Mouse (Mus musculus): Measurements from ENCODE around the gene Itga9. TPM values are rescaled to one million over a fixed set of nuclear protein-coding genes. Genes with fewer than 3 reads are reported as not detected.

Itga9 gene
- total RNA-seq, 2 experiments from 2014 or later, result 0.08 to 0.32 TPM

DNA sequence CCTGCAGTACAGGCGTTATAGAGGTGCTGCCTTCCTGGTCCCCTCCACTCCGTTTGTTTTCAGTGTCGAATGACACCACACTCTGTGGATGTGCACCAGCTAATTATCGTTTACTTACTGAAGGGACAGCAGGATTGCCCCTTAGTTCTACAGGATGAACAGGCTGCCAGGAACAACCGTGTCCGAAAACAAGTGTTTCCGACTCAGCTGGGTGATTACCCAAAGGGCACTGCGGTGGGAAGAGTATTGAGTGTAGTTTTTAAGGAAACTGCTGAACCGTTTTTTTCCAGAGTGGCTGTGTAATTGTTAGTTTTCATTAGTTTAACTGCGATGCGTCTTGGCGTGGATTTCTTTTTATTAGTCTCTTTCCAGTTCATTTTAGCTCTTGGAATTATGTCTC, 329.6 kb downstream of the Itga9 start:
- ATAC-seq (replicated peaks; ENCODE audit: poor library complexity), result no peak

DNA sequence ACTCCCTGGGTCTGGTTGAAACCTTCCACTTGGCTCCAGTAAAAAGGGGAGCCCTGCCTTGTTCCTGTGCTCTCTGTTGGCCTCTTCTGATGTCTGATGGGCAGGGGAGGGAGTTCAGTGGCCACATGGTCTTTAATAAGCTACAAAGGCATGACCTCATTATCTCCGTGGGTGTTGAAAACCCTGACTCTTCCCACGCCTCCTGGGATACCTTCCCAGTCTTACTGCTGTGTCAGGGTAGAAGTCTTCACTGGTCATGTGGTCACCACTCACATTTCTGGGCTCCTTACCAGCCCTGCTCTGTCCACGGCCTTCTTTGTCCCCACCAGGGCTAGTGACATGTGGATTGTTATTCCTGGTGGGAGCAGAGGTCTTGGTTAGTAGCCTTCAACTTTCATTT, 331.0 kb downstream of the Itga9 start:
- ATAC-seq (replicated peaks; ENCODE audit: poor library complexity), result no peak

DNA sequence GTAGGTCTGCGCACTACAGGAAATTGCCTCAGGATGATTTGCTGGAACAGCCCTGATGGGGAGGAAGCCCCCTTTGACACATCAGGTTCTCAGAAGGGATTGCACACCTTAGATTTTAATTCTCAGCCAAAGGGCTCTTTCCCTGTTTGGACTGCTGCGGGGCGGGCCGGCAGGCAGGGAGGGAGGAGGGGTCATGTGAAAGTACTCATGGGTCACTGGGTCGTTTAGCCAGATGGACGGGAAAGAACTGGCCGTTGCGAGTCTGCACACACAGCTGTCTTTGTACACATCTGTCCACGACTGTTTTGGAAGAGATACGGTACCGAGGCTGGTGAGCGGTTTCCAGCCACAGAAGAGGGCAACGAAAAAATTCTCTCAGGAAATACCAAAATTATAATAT, 332.9 kb downstream of the Itga9 start:
- no peak for ATAC-seq (replicated peaks; ENCODE audit: poor library complexity)

DNA sequence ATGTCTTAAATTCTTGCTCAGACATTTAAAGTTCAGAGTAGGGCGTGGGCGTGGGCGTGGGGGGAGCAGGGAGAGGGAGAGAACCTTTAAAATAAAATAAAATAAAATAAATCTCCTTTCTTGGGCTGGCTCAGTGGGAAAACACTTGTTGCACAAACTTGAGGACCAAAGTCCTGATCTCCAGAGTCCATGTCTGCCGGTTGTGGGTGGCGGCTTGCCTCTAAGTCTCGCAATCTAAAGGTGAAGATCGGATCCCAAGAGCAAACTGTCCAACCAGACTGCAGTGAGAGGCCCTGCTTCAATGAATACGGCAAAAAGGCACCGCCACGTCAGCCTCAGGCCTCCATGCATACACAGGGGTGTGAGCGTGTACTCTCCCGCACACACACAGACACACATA, 333.3 kb downstream of the Itga9 start:
- no peak for ATAC-seq (replicated peaks; ENCODE audit: poor library complexity)

DNA sequence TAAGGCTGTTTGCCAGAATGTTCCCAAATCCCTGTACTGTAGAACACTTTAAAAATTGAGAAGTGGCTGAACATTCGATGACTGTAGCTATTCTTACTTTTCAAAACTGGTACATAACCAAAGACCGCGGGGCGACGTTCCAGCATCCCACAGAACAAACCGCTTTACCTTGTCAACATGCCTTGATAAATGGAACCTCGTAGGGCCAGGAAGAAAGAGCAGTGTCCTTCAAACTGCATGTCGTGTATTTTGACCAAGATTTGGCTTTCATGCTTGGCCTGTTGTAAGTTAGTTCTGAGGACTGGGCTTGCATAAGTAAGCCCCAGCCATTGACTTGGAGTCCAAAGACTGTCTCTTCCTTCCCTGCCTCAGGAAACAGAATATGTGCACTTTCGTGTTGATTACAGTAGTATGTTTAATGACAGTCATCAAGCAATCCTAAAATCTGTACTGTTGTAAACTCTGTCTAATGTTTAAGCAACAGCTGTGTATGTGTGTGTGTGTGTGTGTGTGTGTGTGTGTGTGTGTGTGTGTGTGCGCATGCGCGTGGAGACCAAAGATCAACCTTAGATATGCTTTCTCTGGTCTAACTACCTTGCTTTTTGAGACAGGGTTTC, 334.2 kb downstream of the Itga9 start:
- no peak for ATAC-seq (replicated peaks; ENCODE audit: poor library complexity)

DNA sequence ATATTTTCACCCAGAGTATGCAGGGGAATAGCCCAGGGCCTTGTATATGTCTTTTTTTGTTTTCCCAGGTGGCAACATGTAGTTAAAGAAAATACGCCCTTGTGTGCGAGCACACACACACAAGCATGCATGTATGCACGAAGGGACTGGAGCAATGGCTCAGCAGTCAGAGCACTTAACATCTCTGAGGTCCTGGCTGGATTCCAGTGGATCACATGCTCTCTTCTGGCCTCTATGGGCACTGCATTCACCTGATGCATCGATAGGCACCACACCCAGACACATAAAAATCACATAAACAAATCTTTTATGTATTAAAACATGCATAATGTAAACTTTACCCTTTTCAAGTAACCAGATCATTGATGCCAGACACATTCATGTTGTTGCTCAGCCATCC, 335.5 kb downstream of the Itga9 start:
- no peak for ATAC-seq (replicated peaks; ENCODE audit: poor library complexity)

DNA sequence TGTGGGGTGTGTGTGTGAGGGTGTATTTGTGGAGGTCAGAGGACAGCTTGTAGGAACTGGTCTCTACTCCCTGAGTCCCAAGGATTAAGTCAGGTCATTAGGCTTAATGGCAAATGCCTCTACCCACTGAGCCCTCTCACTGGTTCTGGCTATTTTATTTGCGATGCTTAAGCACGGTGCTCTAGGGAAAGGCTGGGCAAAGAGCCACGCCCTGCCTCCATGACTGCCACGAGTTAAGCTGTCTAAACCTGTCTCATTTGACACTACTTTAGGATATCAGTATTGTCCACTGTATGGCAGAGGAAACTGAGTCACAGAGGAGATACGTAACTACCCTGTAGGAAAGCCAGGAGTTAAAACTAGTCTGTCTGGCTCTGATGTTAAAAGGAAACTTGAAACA, 337.5 kb downstream of the Itga9 start:
- ATAC-seq (replicated peaks; ENCODE audit: poor library complexity), result peak; percentile 56

DNA sequence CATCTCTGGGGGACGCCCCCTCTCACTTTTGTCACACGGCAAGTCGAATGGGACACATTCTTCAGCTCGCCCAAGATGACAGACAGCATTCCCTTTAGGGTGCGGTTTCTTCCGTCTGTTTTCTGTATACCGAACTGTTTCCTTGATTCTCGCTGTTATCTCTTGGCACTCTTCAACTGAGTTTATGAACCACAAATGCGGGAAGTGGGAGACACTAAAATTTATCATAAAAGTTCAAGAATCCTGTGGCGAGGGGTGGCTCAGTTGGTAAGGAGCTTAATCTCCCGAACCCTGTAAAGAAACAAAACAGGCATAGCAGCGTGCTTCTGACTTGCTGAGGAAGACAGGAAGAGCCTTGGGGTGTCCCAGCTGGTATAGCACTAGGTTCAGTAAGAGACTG, 337.9 kb downstream of the Itga9 start:
- peak; percentile 65 for ATAC-seq (replicated peaks; ENCODE audit: poor library complexity)

DNA sequence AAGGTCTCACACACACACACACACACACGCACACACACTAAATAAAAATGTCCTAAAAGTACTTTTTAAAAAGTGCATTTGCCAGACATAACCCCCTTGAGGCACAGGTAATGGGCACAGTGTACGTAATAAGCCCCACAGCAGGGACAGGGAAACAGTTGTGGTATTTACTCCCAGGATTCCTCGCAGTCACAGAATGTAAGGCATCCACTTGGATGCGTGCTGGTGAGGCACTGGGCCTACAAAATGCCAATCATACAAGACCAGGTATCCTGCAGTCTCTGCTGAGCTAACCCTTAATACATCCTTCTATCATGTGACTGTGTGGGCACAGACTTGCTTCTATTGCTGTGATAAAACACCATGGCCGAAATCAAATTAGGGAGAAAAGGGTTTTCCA, 342.0 kb downstream of the Itga9 start:
- no peak for ATAC-seq (replicated peaks; ENCODE audit: poor library complexity)

DNA sequence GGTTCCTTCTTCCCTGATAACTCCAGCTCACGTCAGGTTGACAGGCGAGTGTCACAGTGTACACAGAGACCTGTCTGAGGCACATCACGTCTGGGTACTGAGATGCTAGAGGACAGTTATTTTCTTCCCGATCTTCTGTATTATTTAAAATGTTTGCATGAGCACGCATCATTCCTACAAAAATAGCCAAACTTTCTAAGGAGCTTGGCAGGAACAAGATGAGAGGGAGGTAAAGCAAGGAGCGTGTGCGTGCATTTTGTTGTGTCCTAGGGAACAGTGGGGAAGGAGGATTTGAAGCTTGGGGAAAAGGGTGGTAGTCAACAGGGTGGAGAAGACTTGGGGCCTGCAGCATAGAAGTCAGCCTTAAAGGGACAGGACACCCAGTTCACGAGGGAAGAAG, 342.6 kb downstream of the Itga9 start:
- no peak for ATAC-seq (replicated peaks; ENCODE audit: poor library complexity)

DNA sequence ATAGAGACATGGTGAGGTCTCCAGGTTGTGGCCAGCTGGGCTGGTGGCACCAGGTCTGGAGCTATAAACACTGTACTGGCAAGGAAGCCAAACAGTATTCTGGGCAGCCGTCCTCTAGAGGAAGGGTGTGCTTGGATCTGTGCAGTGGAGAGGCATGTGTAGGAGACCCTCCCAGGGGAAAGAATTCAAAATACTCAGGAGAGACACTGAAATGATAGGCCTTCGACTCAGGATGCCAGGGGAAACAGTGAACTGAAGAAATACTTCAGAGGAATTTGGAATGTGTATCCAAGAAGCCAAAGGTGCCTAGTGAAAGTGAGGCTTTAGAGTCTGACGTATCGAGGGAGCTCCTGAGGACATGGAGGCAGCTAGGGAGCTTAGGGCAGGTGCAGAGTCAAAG, 343.2 kb downstream of the Itga9 start:
- no peak for ATAC-seq (replicated peaks; ENCODE audit: poor library complexity)

DNA sequence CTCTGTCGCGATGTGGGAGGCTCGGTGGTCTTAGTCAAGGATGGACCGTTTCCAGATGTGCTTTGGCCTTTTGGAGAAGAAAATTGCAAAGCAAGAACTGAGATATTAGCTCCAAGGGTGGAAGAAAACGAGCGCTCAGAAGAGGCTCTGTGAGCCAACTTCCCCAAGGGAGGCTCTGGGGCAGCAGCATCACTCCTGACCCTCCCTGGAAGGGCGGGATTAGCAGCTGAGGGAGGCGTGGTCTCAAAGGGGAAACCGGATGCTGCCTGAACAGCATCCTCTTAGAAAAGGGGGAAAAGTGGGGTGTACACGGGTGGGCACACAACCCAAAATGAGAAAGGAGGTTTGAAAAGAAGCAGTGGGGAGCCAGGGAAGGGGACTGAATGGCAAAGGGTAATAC, 343.6 kb downstream of the Itga9 start:
- ATAC-seq (replicated peaks; ENCODE audit: poor library complexity), result peak; percentile 52; the same call in 1 of the 2 replicates

Other genes starting within 250 kb of the Itga9 start
- not detected in 2 replicates for gene Eomes, start 128.5 kb upstream of the Itga9 start, total RNA-seq (2015)
- not detected in 2 replicates for gene Eomes, start 128.5 kb upstream of the Itga9 start, total RNA-seq (2017)
- 24.0 and 40.8 TPM in 2 replicates for gene Golga4, start 100.4 kb upstream of the Itga9 start, total RNA-seq (2015)
- 68.4 and 88.5 TPM in 2 replicates for gene Golga4, start 100.4 kb upstream of the Itga9 start, total RNA-seq (2017)